Mouse (Mus musculus) forebrain, embryonic 13.5 days (tissue): ENCODE measurements at regions not wholly inside any gene's neighbourhood (a gene's known extent, or its start where the extent isn't known, plus 50 kb on each side); places are given as distances from the start of the nearest gene placed in this dataset.

Experiments used
- ATAC-seq: fragments of 200-750 bp; cut with Nextera tagmentation; 2 replicates; pipeline ENCODE4 v1.8.0; 2017
- H3K27ac ChIP-seq: fragments of 300-500 bp; sonication (generic); 2 replicates; pipeline ENCODE4 v1.5.1; 2015; ENCODE audit warnings: inconsistent platforms, mild to moderate bottlenecking, moderate library complexity
- H3K27me3 ChIP-seq: fragments of 300-500 bp; sonication (generic); 2 replicates; pipeline ENCODE4 v1.6.1; 2015; ENCODE audit warnings: mild to moderate bottlenecking, inconsistent platforms
- H3K36me3 ChIP-seq: fragments of 300-500 bp; sonication (generic); 2 replicates; pipeline ENCODE4 v1.6.1; 2015; ENCODE audit warnings: mild to moderate bottlenecking, inconsistent platforms; ENCODE audit not compliant: poor library complexity, severe bottlenecking
- H3K4me1 ChIP-seq: fragments of 300-500 bp; sonication (generic); 2 replicates; pipeline ENCODE4 v1.6.1; 2015; ENCODE audit warnings: inconsistent platforms
- H3K4me2 ChIP-seq: fragments of 300-500 bp; sonication (generic); 2 replicates; pipeline ENCODE4 v1.6.1; 2015; ENCODE audit warnings: inconsistent platforms, mild to moderate bottlenecking, moderate library complexity
- H3K4me3 ChIP-seq: fragments of 300-500 bp; sonication (generic); 2 replicates; pipeline ENCODE4 v1.5.1; 2015; ENCODE audit warnings: mild to moderate bottlenecking, inconsistent platforms
- H3K9ac ChIP-seq: fragments of 300-500 bp; sonication (generic); 2 replicates; pipeline ENCODE4 v1.6.1; 2015; ENCODE audit warnings: mild to moderate bottlenecking, inconsistent platforms
- H3K9me3 ChIP-seq: fragments of 300-500 bp; sonication (generic); replicated peaks from 2 replicates; pipeline ENCODE4 v1.6.1; 2016; ENCODE audit warnings: inconsistent platforms
- whole genome bisulfite sequencing: fragments of 180-500 bp; shearing (Covaris S2); methylation state at CpG from one replicate; pipeline ENCODE4 v1.1.7; 2015; 5-methylcytosine and 5-hydroxymethylcytosine counted together

- ATAC-seq: no peak
- no peak overlapping the region for H3K4me2 ChIP-seq
- H3K9me3 ChIP-seq: no peaks in the 10 kb centered on the region
- peaks cover 40% of the 10 kb centered on the region for H3K4me1 ChIP-seq
- 43% methylated on average over 4 of the region's 4 CpGs for WGBS
- H3K36me3 ChIP-seq: no peaks in the 10 kb centered on the region
- H3K27ac ChIP-seq: no peak overlapping the region
- no peak overlapping the region for H3K4me3 ChIP-seq
- peaks cover 12% of the 10 kb centered on the region for H3K27me3 ChIP-seq
- no peak overlapping the region for H3K9ac ChIP-seq
These were observed 70.0 kb upstream of the Aldh1b1 start for GRCm38 (mm10) chr4:45728825-45729224.

- Histone ChIP-seq H3K9ac (no peak overlapping the region), H3K4me3 (no peak overlapping the region), H3K36me3 (no peaks in the 10 kb centered on the region), H3K4me1 (peaks cover 43% of the 10 kb centered on the region), H3K27me3 (peaks cover 12% of the 10 kb centered on the region), H3K9me3 (no peaks in the 10 kb centered on the region), H3K27ac (no peak overlapping the region), H3K4me2 (no peak overlapping the region)
- WGBS: 93% methylated on average over 5 of the region's 5 CpGs
- ATAC-seq: no peak
These were observed 70.9 kb upstream of the Aldh1b1 start for GRCm38 (mm10) chr4:45727915-45728314.

- no peak overlapping the region for H3K4me2 ChIP-seq
- no peaks in the 10 kb centered on the region for H3K9me3 ChIP-seq
- no peak overlapping the region for H3K4me3 ChIP-seq
- WGBS: 31% methylated on average over 9 of the region's 9 CpGs
- H3K36me3 ChIP-seq: no peaks in the 10 kb centered on the region
- H3K9ac ChIP-seq: no peak overlapping the region
- peaks cover 43% of the 10 kb centered on the region for H3K4me1 ChIP-seq
- H3K27ac ChIP-seq: no peak overlapping the region
- peaks cover 12% of the 10 kb centered on the region for H3K27me3 ChIP-seq
- no peak for ATAC-seq
These were observed 71.3 kb upstream of the Aldh1b1 start for GRCm38 (mm10) chr4:45727474-45727873.

- no peak overlapping the region for H3K4me2 ChIP-seq
- no peaks in the 10 kb centered on the region for H3K36me3 ChIP-seq
- H3K4me3 ChIP-seq: no peak overlapping the region
- H3K27ac ChIP-seq: no peak overlapping the region
- H3K4me1 ChIP-seq: peaks cover 43% of the 10 kb centered on the region
- no peak for ATAC-seq
- no peak overlapping the region for H3K9ac ChIP-seq
- no peaks in the 10 kb centered on the region for H3K9me3 ChIP-seq
- peaks cover 12% of the 10 kb centered on the region for H3K27me3 ChIP-seq
- 89% methylated on average over 5 of the region's 5 CpGs for WGBS
These were observed 72.0 kb upstream of the Aldh1b1 start for GRCm38 (mm10) chr4:45726783-45727182.

- H3K4me1 ChIP-seq: peaks cover 40% of the 10 kb centered on the region
- H3K27me3 ChIP-seq: peaks cover 16% of the 10 kb centered on the region
- H3K4me3 ChIP-seq: no peak overlapping the region
- H3K27ac ChIP-seq: no peak overlapping the region
- no peak for ATAC-seq
- no peak overlapping the region for H3K4me2 ChIP-seq
- no peaks in the 10 kb centered on the region for H3K9me3 ChIP-seq
- H3K36me3 ChIP-seq: no peaks in the 10 kb centered on the region
- H3K9ac ChIP-seq: no peak overlapping the region
- WGBS: 84% methylated on average over 16 of the region's 16 CpGs
These were observed 73.5 kb upstream of the Aldh1b1 start for GRCm38 (mm10) chr4:45725055-45725910.

- peak overlapping the region; percentile 36 for H3K27ac ChIP-seq
- peaks cover 23% of the 10 kb centered on the region for H3K4me1 ChIP-seq
- ATAC-seq: 0 out of 2 replicates have a peak, but pooled peaks have one; percentile 30
- peaks cover 27% of the 10 kb centered on the region for H3K27me3 ChIP-seq
- H3K36me3 ChIP-seq: no peaks in the 10 kb centered on the region
- H3K4me3 ChIP-seq: no peak overlapping the region
- H3K4me2 ChIP-seq: no peak overlapping the region
- no peaks in the 10 kb centered on the region for H3K9me3 ChIP-seq
- 21% methylated on average over 5 of the region's 5 CpGs for WGBS
- H3K9ac ChIP-seq: 0 out of 2 replicates have a peak overlapping the region, but pooled peaks have one; percentile 9
These were observed 78.5 kb upstream of the Aldh1b1 start for GRCm38 (mm10) chr4:45720352-45720751.

GRCm38 (mm10) chr4:45719564-45719963 lies 79.3 kb upstream of the Aldh1b1 start:
- ATAC-seq: peak; percentile 59
- WGBS: 56% methylated on average over 3 of the region's 3 CpGs
- no peaks in the 10 kb centered on the region for H3K36me3 ChIP-seq
- peak overlapping the region; percentile 77 for H3K27ac ChIP-seq
- H3K4me1 ChIP-seq: peaks cover 29% of the 10 kb centered on the region
- no peak overlapping the region for H3K9ac ChIP-seq
- peaks cover 26% of the 10 kb centered on the region for H3K27me3 ChIP-seq
- H3K4me3 ChIP-seq: no peak overlapping the region
- H3K4me2 ChIP-seq: no peak overlapping the region
- no peaks in the 10 kb centered on the region for H3K9me3 ChIP-seq

- Histone ChIP-seq H3K9me3 (no peaks in the 10 kb centered on the region), H3K27ac (no peak overlapping the region), H3K36me3 (no peaks in the 10 kb centered on the region), H3K9ac (no peak overlapping the region), H3K4me2 (no peak overlapping the region), H3K4me1 (peaks cover 39% of the 10 kb centered on the region), H3K4me3 (no peak overlapping the region), H3K27me3 (peaks cover 22% of the 10 kb centered on the region)
- ATAC-seq: no peak
- 84% methylated on average over 1 of the region's 1 CpGs for whole genome bisulfite sequencing
These were observed 82.9 kb upstream of the Aldh1b1 start for GRCm38 (mm10) chr4:45715878-45716277.

GRCm38 (mm10) chr4:45713837-45714508 lies 84.8 kb upstream of the Aldh1b1 start:
- Histone ChIP-seq H3K27ac (peak overlapping the region; percentile 75), H3K4me2 (no peak overlapping the region), H3K4me3 (no peak overlapping the region), H3K4me1 (peaks cover 25% of the 10 kb centered on the region), H3K9ac (no peak overlapping the region), H3K36me3 (no peaks in the 10 kb centered on the region), H3K9me3 (no peaks in the 10 kb centered on the region), H3K27me3 (peaks cover 27% of the 10 kb centered on the region)
- WGBS: 0% methylated on average over 10 of the region's 10 CpGs
- ATAC-seq: peak; percentile 98

GRCm38 (mm10) chr4:45713046-45713706 lies 85.6 kb upstream of the Aldh1b1 start:
- ATAC-seq: no peak
- peaks cover 25% of the 10 kb centered on the region for H3K4me1 ChIP-seq
- H3K9me3 ChIP-seq: no peaks in the 10 kb centered on the region
- 38% methylated on average over 8 of the region's 8 CpGs for WGBS
- H3K4me2 ChIP-seq: no peak overlapping the region
- H3K36me3 ChIP-seq: no peaks in the 10 kb centered on the region
- H3K27me3 ChIP-seq: peaks cover 31% of the 10 kb centered on the region
- no peak overlapping the region for H3K4me3 ChIP-seq
- peak overlapping the region; percentile 75 for H3K27ac ChIP-seq
- H3K9ac ChIP-seq: no peak overlapping the region

GRCm38 (mm10) chr4:45703997-45704396 lies 94.8 kb upstream of the Aldh1b1 start:
- ATAC-seq: no peak
- Histone ChIP-seq H3K9ac (no peak overlapping the region), H3K4me2 (no peak overlapping the region), H3K4me1 (no peaks in the 10 kb centered on the region), H3K36me3 (no peaks in the 10 kb centered on the region), H3K27ac (no peak overlapping the region), H3K4me3 (no peak overlapping the region), H3K27me3 (peaks cover 16% of the 10 kb centered on the region), H3K9me3 (peaks cover 7% of the 10 kb centered on the region)
- WGBS: 61% methylated on average over 7 of the region's 7 CpGs

GRCm38 (mm10) chr4:45699601-45700000 lies 99.2 kb upstream of the Aldh1b1 start:
- peaks cover 7% of the 10 kb centered on the region for H3K9me3 ChIP-seq
- H3K4me3 ChIP-seq: no peak overlapping the region
- no peak for ATAC-seq
- no peak overlapping the region for H3K4me2 ChIP-seq
- WGBS: 81% methylated on average over 3 of the region's 3 CpGs
- no peak overlapping the region for H3K9ac ChIP-seq
- H3K4me1 ChIP-seq: no peaks in the 10 kb centered on the region
- peaks cover 4% of the 10 kb centered on the region; the same call in 1 of the 2 replicates for H3K27me3 ChIP-seq
- H3K27ac ChIP-seq: no peak overlapping the region
- H3K36me3 ChIP-seq: no peaks in the 10 kb centered on the region
